Mouse (Mus musculus) hindbrain, embryonic 10.5 days (tissue): ENCODE data around the gene Mamdc2. TPM values are rescaled to one million over a fixed set of nuclear protein-coding genes. Genes with fewer than 3 reads are reported as not detected.
"Not testable (repeated sequence)": the region's sequence is repeated elsewhere in the genome, so short reads cannot be mapped to it uniquely, and the experiment has no call there.

Source experiments
- DNase-seq: peaks from one replicate; pipeline ENCODE4 v3.0.0-alpha.2; 2017; ENCODE audit warnings: low spot score
- H3K27ac ChIP-seq: fragments of 300-500 bp; sonication (generic); 2 replicates; pipeline ENCODE4 v1.5.1; 2016; ENCODE audit warnings: mild to moderate bottlenecking, moderate library complexity
- H3K27me3 ChIP-seq: fragments of 300-500 bp; sonication (generic); 2 replicates; pipeline ENCODE4 v1.6.1; 2016; ENCODE audit warnings: mild to moderate bottlenecking; ENCODE audit not compliant: poor library complexity, insufficient read depth, severe bottlenecking
- H3K36me3 ChIP-seq: fragments of 300-500 bp; sonication (generic); 2 replicates; pipeline ENCODE4 v1.6.1; 2016; ENCODE audit warnings: mild to moderate bottlenecking, moderate library complexity
- H3K4me1 ChIP-seq: fragments of 300-500 bp; sonication (generic); replicated peaks from 2 replicates; pipeline ENCODE4 v1.6.1; 2016; ENCODE audit warnings: mild to moderate bottlenecking
- H3K4me3 ChIP-seq: fragments of 300-500 bp; sonication (generic); 2 replicates; pipeline ENCODE4 v1.5.1; 2016; ENCODE audit warnings: mild to moderate bottlenecking, moderate library complexity
- H3K9me3 ChIP-seq: fragments of 300-500 bp; sonication (generic); 2 replicates; pipeline ENCODE4 v1.6.1; 2016; ENCODE audit warnings: mild to moderate bottlenecking, moderate library complexity
- WGBS: fragments of 180-500 bp; shearing (Covaris S2); methylation state at CpG from one replicate; pipeline ENCODE4 v1.1.7; 2016; 5-methylcytosine and 5-hydroxymethylcytosine counted together
- polyA plus RNA-seq: library from polyadenylated mRNA; unstranded; fragments of >200 nt; fragmentation: Nextera tagmentation; extraction: Ambion mirVana; gene quantifications from 2 replicates; pipeline ENCODE4 v1.2.1, GENCODE M21; 2016

Mamdc2 gene
- 1.2 and 1.3 TPM in 2 replicates for polyA plus RNA-seq

DNA sequence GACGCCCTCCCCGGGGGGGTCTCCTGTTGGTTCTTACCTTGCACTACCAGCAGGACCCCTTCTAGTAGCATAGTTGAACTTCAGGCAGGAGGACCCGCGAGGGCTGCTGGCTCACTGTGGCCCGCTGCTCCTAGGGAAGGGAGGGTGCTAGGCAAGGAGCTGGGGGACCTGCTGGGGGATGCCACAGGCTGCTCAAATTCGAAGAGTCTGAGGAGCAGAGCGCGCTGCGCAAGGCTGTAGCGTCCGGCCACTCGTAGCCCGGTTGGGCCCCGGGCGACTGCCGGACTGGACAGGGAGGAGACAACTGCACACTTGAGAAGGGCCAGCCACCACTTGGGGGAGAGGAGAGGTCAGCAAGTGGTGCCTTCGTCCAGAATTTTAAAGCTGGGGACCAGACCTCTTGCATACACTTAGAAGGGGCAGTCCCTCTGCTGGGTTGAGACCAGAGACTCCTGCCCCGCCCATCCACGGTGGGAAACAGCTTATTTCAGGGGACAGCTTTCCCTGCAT, at the start of gene Mamdc2:
TSS of gene Mamdc2 (minus strand) at position 455 of the 510 bp plus-strand sequence.
- Histone ChIP-seq H3K9me3 (no peaks in the 10 kb centered on the region), H3K4me3 (peak within 1 kb of the TSS; percentile 60), H3K4me1 (peaks cover 28% of the 10 kb centered on the region), H3K27ac (peak within 1 kb of the TSS; percentile 75), H3K27me3 (peaks cover 34% of the 10 kb centered on the region), H3K36me3 (no peaks in the 10 kb centered on the region)
- 2% methylated on average over 19 of the region's 19 CpGs for WGBS
- DNase-seq = no peak

GRCm38 (mm10) chr19:23498011-23498410, 49.8 kb upstream of the Mamdc2 start:
- H3K27me3 ChIP-seq = no peaks in the 10 kb centered on the region
- no peaks in the 10 kb centered on the region for H3K36me3 ChIP-seq
- WGBS = 88% methylated on average over 7 of the region's 7 CpGs
- no peak for DNase-seq
- H3K27ac ChIP-seq = no peak overlapping the region
- H3K4me3 ChIP-seq = no peak overlapping the region
- no peaks in the 10 kb centered on the region for H3K9me3 ChIP-seq
- no peaks in the 10 kb centered on the region for H3K4me1 ChIP-seq

GRCm38 (mm10) chr19:23497171-23497917, 49.1 kb upstream of the Mamdc2 start:
- Histone ChIP-seq H3K9me3 (no peaks in the 10 kb centered on the region), H3K36me3 (no peaks in the 10 kb centered on the region), H3K27me3 (no peaks in the 10 kb centered on the region), H3K4me3 (no peak overlapping the region), H3K27ac (no peak overlapping the region), H3K4me1 (no peaks in the 10 kb centered on the region)
- no peak for DNase-seq
- 85% methylated on average over 10 of the region's 10 CpGs for WGBS

- no peaks in the 10 kb centered on the region for H3K9me3 ChIP-seq
- H3K27ac ChIP-seq = no peak overlapping the region
- 84% methylated on average over 3 of the region's 3 CpGs for WGBS
- no peaks in the 10 kb centered on the region for H3K27me3 ChIP-seq
- no peaks in the 10 kb centered on the region for H3K4me1 ChIP-seq
- DNase-seq = no peak
- H3K36me3 ChIP-seq = no peaks in the 10 kb centered on the region
- H3K4me3 ChIP-seq = no peak overlapping the region
Observed at GRCm38 (mm10) chr19:23496536-23496935, 48.3 kb upstream of the Mamdc2 start.

- Histone ChIP-seq H3K27me3 (no peaks in the 10 kb centered on the region), H3K27ac (no peak overlapping the region), H3K4me3 (no peak overlapping the region), H3K36me3 (no peaks in the 10 kb centered on the region), H3K4me1 (no peaks in the 10 kb centered on the region), H3K9me3 (no peaks in the 10 kb centered on the region)
- no peak for DNase-seq
Observed at GRCm38 (mm10) chr19:23492663-23493062, 44.4 kb upstream of the Mamdc2 start.

DNA sequence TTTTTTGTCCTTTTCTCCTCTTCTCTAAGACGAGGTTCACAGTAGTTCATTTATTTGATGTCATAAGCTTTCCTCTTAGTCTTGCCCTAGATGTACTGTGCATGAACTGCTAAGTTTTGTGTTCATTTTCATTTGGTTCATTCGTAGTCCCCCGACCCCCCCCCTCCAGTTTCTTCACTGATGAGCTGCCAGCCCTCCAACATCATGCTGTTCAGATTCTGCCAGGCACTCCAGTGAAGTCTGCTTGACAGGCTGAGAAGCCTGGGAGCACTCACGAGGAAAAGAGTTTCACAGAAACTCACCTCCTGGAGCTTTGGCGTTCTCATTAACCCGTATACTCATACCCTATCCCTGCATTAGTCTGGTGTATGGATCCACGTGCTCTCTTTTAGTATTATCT, 42.5 kb upstream of the Mamdc2 start:
- H3K9me3 ChIP-seq, H3K27ac ChIP-seq, H3K4me3 ChIP-seq, H3K27me3 ChIP-seq, H3K36me3 ChIP-seq, H3K4me1 ChIP-seq, DNase-seq: not testable (repeated sequence)
- WGBS = 41% methylated on average over 7 of the region's 7 CpGs

DNA sequence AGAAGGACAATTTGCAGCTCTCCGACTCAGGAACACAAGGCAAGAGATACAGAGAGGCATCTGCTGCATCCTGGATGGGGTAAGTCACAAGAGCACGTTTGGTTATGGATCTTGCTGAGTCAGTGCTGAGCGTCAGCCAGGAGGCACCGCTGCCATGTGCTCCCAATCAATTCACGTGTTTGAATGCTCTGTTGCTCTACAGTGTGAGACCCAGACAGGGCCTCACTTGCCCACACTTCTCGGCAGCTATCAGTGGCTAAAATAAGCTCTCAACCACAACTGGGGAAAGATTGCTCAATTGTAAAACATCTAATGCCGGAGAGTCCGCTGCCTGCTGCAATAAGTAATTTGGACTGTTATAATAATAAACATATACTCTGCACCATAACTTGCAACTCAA, 41.5 kb upstream of the Mamdc2 start:
- H3K4me1 ChIP-seq = no peaks in the 10 kb centered on the region
- H3K9me3 ChIP-seq = no peaks in the 10 kb centered on the region
- no peak for DNase-seq
- H3K27me3 ChIP-seq = no peaks in the 10 kb centered on the region
- H3K36me3 ChIP-seq = no peaks in the 10 kb centered on the region
- 60% methylated on average over 8 of the region's 8 CpGs for WGBS
- no peak overlapping the region for H3K4me3 ChIP-seq
- no peak overlapping the region for H3K27ac ChIP-seq

- H3K36me3 ChIP-seq = no peaks in the 10 kb centered on the region
- WGBS = 96% methylated on average over 1 of the region's 1 CpGs
Observed at GRCm38 (mm10) chr19:23487421-23487820, 39.2 kb upstream of the Mamdc2 start.

GRCm38 (mm10) chr19:23486631-23487270, 38.5 kb upstream of the Mamdc2 start:
- WGBS = 84% methylated on average over 6 of the region's 6 CpGs
- H3K36me3 ChIP-seq = no peaks in the 10 kb centered on the region
- no peak for DNase-seq

More at GRCm38 (mm10) chr19:23487421-23487820, 39.2 kb upstream of the Mamdc2 start:
- DNase-seq = no peak
- Histone ChIP-seq H3K4me1 (no peaks in the 10 kb centered on the region), H3K9me3 (no peaks in the 10 kb centered on the region), H3K27ac (no peak overlapping the region), H3K4me3 (no peak overlapping the region), H3K27me3 (no peaks in the 10 kb centered on the region)

DNA sequence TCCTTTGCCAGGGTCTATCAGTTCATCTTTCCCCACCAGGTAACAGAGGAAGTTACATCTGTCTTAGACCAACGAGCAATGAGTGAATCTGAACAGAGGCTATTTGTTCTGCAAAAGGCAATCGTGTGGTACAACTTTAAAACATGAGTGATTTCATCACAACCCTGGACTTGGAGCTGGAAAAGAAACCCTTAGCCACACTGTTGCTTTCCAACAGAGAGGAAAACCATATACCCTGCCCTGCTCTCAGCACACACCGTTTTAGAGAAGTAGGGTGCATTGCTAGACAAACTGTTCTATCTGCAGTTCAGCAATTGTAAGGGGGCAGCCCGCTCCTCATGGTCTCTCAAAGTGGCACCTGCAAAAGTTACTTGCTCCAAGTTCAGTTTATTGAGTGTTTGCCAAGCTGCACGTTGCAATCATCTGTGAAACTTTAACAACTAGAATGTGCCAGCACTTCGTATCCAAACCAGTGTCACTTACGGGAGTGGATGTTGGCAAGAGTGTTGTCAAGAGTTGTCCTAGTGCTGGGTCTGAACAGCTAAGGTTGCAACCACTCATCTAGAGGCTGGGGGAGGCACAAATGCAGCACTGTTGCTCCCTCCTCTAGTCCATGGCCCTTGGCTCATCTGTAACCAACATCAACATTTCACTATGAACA, 37.8 kb upstream of the Mamdc2 start:
- no peaks in the 10 kb centered on the region for H3K4me1 ChIP-seq
- no peaks in the 10 kb centered on the region for H3K36me3 ChIP-seq
- DNase-seq = no peak
- no peak overlapping the region for H3K27ac ChIP-seq
- 87% methylated on average over 7 of the region's 7 CpGs for WGBS
- no peak overlapping the region for H3K4me3 ChIP-seq
- no peaks in the 10 kb centered on the region for H3K9me3 ChIP-seq
- no peaks in the 10 kb centered on the region for H3K27me3 ChIP-seq

More at GRCm38 (mm10) chr19:23486631-23487270, 38.5 kb upstream of the Mamdc2 start:
- H3K4me3 ChIP-seq = no peak overlapping the region
- no peaks in the 10 kb centered on the region for H3K27me3 ChIP-seq
- no peak overlapping the region for H3K27ac ChIP-seq
- no peaks in the 10 kb centered on the region for H3K9me3 ChIP-seq
- no peaks in the 10 kb centered on the region for H3K4me1 ChIP-seq

GRCm38 (mm10) chr19:23482571-23482970, 34.3 kb upstream of the Mamdc2 start:
- H3K4me3 ChIP-seq, H3K27me3 ChIP-seq, H3K4me1 ChIP-seq, H3K36me3 ChIP-seq, DNase-seq, H3K27ac ChIP-seq, H3K9me3 ChIP-seq: not testable (repeated sequence)
- 87% methylated on average over 2 of the region's 2 CpGs for WGBS

- Histone ChIP-seq H3K36me3 (no peaks in the 10 kb centered on the region), H3K9me3 (no peaks in the 10 kb centered on the region), H3K4me1 (0 out of 2 replicates have a peak, but pooled peaks cover 2% of the 10 kb centered on the region), H3K27me3 (no peaks in the 10 kb centered on the region), H3K27ac (no peak overlapping the region), H3K4me3 (no peak overlapping the region)
- no peak for DNase-seq
Observed at GRCm38 (mm10) chr19:23479597-23479967, 31.3 kb upstream of the Mamdc2 start.
